Mouse (Mus musculus): ENCODE results near the gene Ctdspl. TPM values are rescaled to one million over a fixed set of nuclear protein-coding genes. Genes with fewer than 3 reads are reported as not detected.
A peak's percentile ranks its signal among the peaks of the same experiment; 100 is the strongest.

The Ctdspl gene
- polyA plus RNA-seq, 1 experiment, result 4.9 TPM

DNA sequence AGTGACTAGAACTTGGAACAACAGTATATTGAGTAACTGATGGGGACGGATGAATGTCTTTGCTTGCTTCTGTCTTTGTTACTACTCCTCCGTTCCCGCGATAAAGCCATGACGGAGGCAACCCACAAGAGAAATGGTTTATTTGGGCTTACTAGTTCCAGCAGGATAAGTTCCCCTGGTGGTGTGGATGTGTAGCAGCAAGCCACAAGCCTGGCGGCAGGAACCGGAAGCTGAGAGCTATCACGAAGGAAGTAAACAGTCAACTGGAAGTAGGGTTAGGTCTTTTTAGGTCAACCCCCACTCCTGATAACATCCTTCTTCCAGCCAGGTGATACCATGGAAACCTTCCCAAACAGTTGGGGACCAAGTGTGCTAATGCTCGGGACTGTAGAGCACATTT, 7.5 kb downstream of the Ctdspl start:
- no peak overlapping the region for H3K4me3 ChIP-seq
- H3K4me2 ChIP-seq (ENCODE audit: low read depth), result no peak overlapping the region
- H3K36me3 ChIP-seq (ENCODE audit: control insufficient read depth, insufficient read depth), result no peaks in the 10 kb centered on the region
- peaks cover 19% of the 10 kb centered on the region for H3K79me2 ChIP-seq (ENCODE audit: control insufficient read depth, insufficient read depth)
- TF ChIP-seq POLR2AphosphoS2 (IDR thresholded peaks at IDR 0.05; ENCODE audit: insufficient read length, low read depth) (no peak), SRF (IDR thresholded peaks at IDR 0.05; ENCODE audit: control insufficient read depth, insufficient read length, low read depth) (no peak), USF1 (IDR thresholded peaks at IDR 0.05; ENCODE audit: low read depth) (no peak), REST (IDR thresholded peaks at IDR 0.05; ENCODE audit: insufficient read depth, insufficient read length) (no peak), POLR2A (IDR thresholded peaks at IDR 0.05; ENCODE audit: insufficient read length, low read depth) (no peak), E2F4 (IDR thresholded peaks at IDR 0.05; ENCODE audit: insufficient read depth) (no peak)
- H3ac ChIP-seq (ENCODE audit: control insufficient read depth, insufficient read length), result no peak overlapping the region
- H3K27me3 ChIP-seq (ENCODE audit: control insufficient read depth, insufficient read depth, insufficient read length), result no peaks in the 10 kb centered on the region

DNA sequence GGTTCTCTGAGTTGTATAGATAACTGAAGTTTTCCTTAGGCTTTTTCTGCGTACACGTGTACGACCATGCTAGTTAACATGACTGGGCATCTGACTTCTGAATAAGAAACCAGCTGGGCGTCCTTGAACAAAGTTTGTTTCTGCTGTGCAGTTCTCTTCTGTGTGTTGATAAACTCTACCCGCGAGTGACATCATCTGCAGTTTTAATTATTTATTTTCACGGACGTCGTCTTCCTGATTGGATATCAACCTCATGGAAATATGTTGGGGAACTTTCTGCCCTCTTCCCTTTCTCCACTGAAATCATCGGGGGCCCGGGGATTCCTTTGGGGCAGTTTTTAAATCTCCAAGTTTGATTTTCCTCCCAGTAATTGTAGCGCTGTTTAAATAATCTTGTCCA, 8.1 kb downstream of the Ctdspl start:
- no peaks in the 10 kb centered on the region for H3K36me3 ChIP-seq (ENCODE audit: control insufficient read depth, insufficient read depth)
- H3K4me2 ChIP-seq (ENCODE audit: low read depth), result no peak overlapping the region
- H3K4me3 ChIP-seq, result no peak overlapping the region

DNA sequence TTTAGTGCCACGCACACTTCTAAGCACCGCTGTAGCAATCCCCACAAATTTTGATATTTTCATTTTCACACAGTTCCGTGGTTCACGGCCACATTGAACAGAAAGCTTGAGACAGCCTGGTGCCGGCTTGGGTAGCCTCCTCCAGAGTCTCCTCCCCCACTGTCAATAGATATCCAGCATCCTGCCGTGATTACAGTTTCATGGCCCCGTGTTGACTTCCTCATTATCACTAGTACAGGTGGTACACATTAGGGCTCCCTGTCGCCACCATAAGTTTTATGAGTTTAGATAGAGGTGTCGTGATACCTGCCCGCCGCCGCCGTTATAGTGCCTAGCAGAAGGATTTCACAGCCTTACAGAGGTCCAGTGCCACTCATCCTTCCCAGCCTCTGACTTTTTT, 8.8 kb downstream of the Ctdspl start:
- no peak overlapping the region for H3K4me2 ChIP-seq (ENCODE audit: low read depth)
- no peaks in the 10 kb centered on the region for H3K27me3 ChIP-seq (ENCODE audit: control insufficient read depth, insufficient read depth, insufficient read length)
- H3K4me3 ChIP-seq, result no peak overlapping the region
- TF ChIP-seq E2F4 (IDR thresholded peaks at IDR 0.05; ENCODE audit: insufficient read depth) (no peak), USF1 (IDR thresholded peaks at IDR 0.05; ENCODE audit: low read depth) (no peak), MAX (IDR thresholded peaks at IDR 0.05; ENCODE audit: low read depth) (no peak), POLR2A (IDR thresholded peaks at IDR 0.05; ENCODE audit: insufficient read length, low read depth) (no peak), SRF (IDR thresholded peaks at IDR 0.05; ENCODE audit: control insufficient read depth, insufficient read length, low read depth) (no peak), TCF12 (IDR thresholded peaks at IDR 0.05; ENCODE audit: insufficient read depth, poor library complexity, severe bottlenecking) (no peak)
- no peak overlapping the region for H3ac ChIP-seq (ENCODE audit: control insufficient read depth, insufficient read length)
- no peaks in the 10 kb centered on the region for H3K36me3 ChIP-seq (ENCODE audit: control insufficient read depth, insufficient read depth)
- H3K79me2 ChIP-seq (ENCODE audit: control insufficient read depth, insufficient read depth), result peaks cover 17% of the 10 kb centered on the region

More for the DNA sequence above, 8.1 kb downstream of the Ctdspl start:
- Histone ChIP-seq H3K79me2 (ENCODE audit: control insufficient read depth, insufficient read depth) (peaks cover 19% of the 10 kb centered on the region), H3K27me3 (ENCODE audit: control insufficient read depth, insufficient read depth, insufficient read length) (no peaks in the 10 kb centered on the region), H3ac (ENCODE audit: control insufficient read depth, insufficient read length) (no peak overlapping the region)
- TF ChIP-seq SRF (IDR thresholded peaks at IDR 0.05; ENCODE audit: control insufficient read depth, insufficient read length, low read depth), result no peak
- TF ChIP-seq TCF3 (IDR thresholded peaks at IDR 0.05; ENCODE audit: insufficient read length, low read depth), result no peak

DNA sequence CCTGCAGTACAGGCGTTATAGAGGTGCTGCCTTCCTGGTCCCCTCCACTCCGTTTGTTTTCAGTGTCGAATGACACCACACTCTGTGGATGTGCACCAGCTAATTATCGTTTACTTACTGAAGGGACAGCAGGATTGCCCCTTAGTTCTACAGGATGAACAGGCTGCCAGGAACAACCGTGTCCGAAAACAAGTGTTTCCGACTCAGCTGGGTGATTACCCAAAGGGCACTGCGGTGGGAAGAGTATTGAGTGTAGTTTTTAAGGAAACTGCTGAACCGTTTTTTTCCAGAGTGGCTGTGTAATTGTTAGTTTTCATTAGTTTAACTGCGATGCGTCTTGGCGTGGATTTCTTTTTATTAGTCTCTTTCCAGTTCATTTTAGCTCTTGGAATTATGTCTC, 9.8 kb downstream of the Ctdspl start:
- Histone ChIP-seq H3K27me3 (ENCODE audit: control insufficient read depth, insufficient read depth, insufficient read length) (no peaks in the 10 kb centered on the region), H3K79me2 (ENCODE audit: control insufficient read depth, insufficient read depth) (peaks cover 13% of the 10 kb centered on the region), H3K36me3 (ENCODE audit: control insufficient read depth, insufficient read depth) (no peaks in the 10 kb centered on the region), H3K4me3 (no peak overlapping the region), H3K4me2 (ENCODE audit: low read depth) (no peak overlapping the region), H3ac (ENCODE audit: control insufficient read depth, insufficient read length) (no peak overlapping the region)
- TF ChIP-seq TCF3 (IDR thresholded peaks at IDR 0.05; ENCODE audit: insufficient read length, low read depth) (no peak), SRF (IDR thresholded peaks at IDR 0.05; ENCODE audit: control insufficient read depth, insufficient read length, low read depth) (no peak), TCF12 (IDR thresholded peaks at IDR 0.05; ENCODE audit: insufficient read depth, poor library complexity, severe bottlenecking) (no peak), MYOD1 (IDR thresholded peaks at IDR 0.05; ENCODE audit: control insufficient read depth in 1 of 3, insufficient read length in 2 of 3, low read depth in 2 of 3) (no peak), MAX (IDR thresholded peaks at IDR 0.05; ENCODE audit: low read depth) (no peak), REST (IDR thresholded peaks at IDR 0.05; ENCODE audit: insufficient read depth, insufficient read length) (no peak), POLR2AphosphoS2 (IDR thresholded peaks at IDR 0.05; ENCODE audit: insufficient read length, low read depth) (no peak), USF1 (IDR thresholded peaks at IDR 0.05; ENCODE audit: low read depth) (no peak)

DNA sequence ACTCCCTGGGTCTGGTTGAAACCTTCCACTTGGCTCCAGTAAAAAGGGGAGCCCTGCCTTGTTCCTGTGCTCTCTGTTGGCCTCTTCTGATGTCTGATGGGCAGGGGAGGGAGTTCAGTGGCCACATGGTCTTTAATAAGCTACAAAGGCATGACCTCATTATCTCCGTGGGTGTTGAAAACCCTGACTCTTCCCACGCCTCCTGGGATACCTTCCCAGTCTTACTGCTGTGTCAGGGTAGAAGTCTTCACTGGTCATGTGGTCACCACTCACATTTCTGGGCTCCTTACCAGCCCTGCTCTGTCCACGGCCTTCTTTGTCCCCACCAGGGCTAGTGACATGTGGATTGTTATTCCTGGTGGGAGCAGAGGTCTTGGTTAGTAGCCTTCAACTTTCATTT, 11.3 kb downstream of the Ctdspl start:
- H3K79me2 ChIP-seq (ENCODE audit: control insufficient read depth, insufficient read depth), result peaks cover 7% of the 10 kb centered on the region
- no peak overlapping the region for H3K4me3 ChIP-seq
- no peak overlapping the region for H3ac ChIP-seq (ENCODE audit: control insufficient read depth, insufficient read length)
- H3K36me3 ChIP-seq (ENCODE audit: control insufficient read depth, insufficient read depth), result no peaks in the 10 kb centered on the region
- no peaks in the 10 kb centered on the region for H3K27me3 ChIP-seq (ENCODE audit: control insufficient read depth, insufficient read depth, insufficient read length)
- no peak overlapping the region for H3K4me2 ChIP-seq (ENCODE audit: low read depth)
- TF ChIP-seq USF1 (IDR thresholded peaks at IDR 0.05; ENCODE audit: low read depth) (peak; percentile 57), TCF12 (IDR thresholded peaks at IDR 0.05; ENCODE audit: insufficient read depth, poor library complexity, severe bottlenecking) (no peak)

DNA sequence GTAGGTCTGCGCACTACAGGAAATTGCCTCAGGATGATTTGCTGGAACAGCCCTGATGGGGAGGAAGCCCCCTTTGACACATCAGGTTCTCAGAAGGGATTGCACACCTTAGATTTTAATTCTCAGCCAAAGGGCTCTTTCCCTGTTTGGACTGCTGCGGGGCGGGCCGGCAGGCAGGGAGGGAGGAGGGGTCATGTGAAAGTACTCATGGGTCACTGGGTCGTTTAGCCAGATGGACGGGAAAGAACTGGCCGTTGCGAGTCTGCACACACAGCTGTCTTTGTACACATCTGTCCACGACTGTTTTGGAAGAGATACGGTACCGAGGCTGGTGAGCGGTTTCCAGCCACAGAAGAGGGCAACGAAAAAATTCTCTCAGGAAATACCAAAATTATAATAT, 13.2 kb downstream of the Ctdspl start:
- Histone ChIP-seq H3K36me3 (ENCODE audit: control insufficient read depth, insufficient read depth) (no peaks in the 10 kb centered on the region), H3K79me2 (ENCODE audit: control insufficient read depth, insufficient read depth) (peaks cover 7% of the 10 kb centered on the region), H3ac (ENCODE audit: control insufficient read depth, insufficient read length) (no peak overlapping the region), H3K27me3 (ENCODE audit: control insufficient read depth, insufficient read depth, insufficient read length) (no peaks in the 10 kb centered on the region), H3K4me2 (ENCODE audit: low read depth) (no peak overlapping the region), H3K4me3 (no peak overlapping the region)
- TF ChIP-seq E2F4 (IDR thresholded peaks at IDR 0.05; ENCODE audit: insufficient read depth), result no peak
- TF ChIP-seq TCF3 (IDR thresholded peaks at IDR 0.05; ENCODE audit: insufficient read length, low read depth), result no peak
- no peak for TF ChIP-seq POLR2A (IDR thresholded peaks at IDR 0.05; ENCODE audit: insufficient read length, low read depth)
- TF ChIP-seq CEBPB (IDR thresholded peaks at IDR 0.05; ENCODE audit: insufficient read depth, poor library complexity, severe bottlenecking), result no peak
- no peak for TF ChIP-seq SRF (IDR thresholded peaks at IDR 0.05; ENCODE audit: control insufficient read depth, insufficient read length, low read depth)

Measured in myocyte (in vitro differentiated cells).